Mouse (Mus musculus): ENCODE measurements around the gene Eml3.
"Not testable (repeated sequence)": the region's sequence is repeated elsewhere in the genome, so short reads cannot be mapped to it uniquely, and the experiment has no call there.

Gene Eml3

GRCm38 (mm10) chr19:8929224-8930088 is at the start of gene Eml3, which contains the start of gene Rom1:
TSS of gene Eml3 (plus strand) at chr19:8929552.
TSS of gene Rom1 (minus strand) at chr19:8929356.
- peak; percentile 83 for DNase-seq (ENCODE audit: low read depth, low spot score)

- DNase-seq (ENCODE audit: low read depth, low spot score), result peak; percentile 88
These were observed 48.9 kb upstream of the Eml3 start, which contains the start of gene Uqcc3 for GRCm38 (mm10) chr19:8880311-8881033. TSS of gene Uqcc3 (minus strand) at chr19:8880923.

- no peak for DNase-seq (ENCODE audit: low read depth, low spot score)
These were observed 48.3 kb upstream of the Eml3 start for GRCm38 (mm10) chr19:8881034-8881392.

- DNase-seq (ENCODE audit: low read depth, low spot score), result no peak
These were observed 45.7 kb upstream of the Eml3 start, which contains the start of the genes Lbhd1 and Gm49403 for GRCm38 (mm10) chr19:8883616-8884015. TSS of gene Lbhd1 (plus strand) at chr19:8883732. TSS of gene Gm49403 (plus strand) at chr19:8883930.

- DNase-seq (ENCODE audit: low read depth, low spot score), result no peak
These were observed 42.3 kb upstream of the Eml3 start for GRCm38 (mm10) chr19:8886916-8887584.

GRCm38 (mm10) chr19:8887585-8888463 is 41.5 kb upstream of the Eml3 start:
- DNase-seq (ENCODE audit: low read depth, low spot score), result no peak

GRCm38 (mm10) chr19:8888511-8889385 is 40.6 kb upstream of the Eml3 start, which contains the start of the genes 1810009A15Rik and Gm49416:
TSS of gene 1810009A15Rik (plus strand) at chr19:8888853.
TSS of gene Gm49416 (plus strand) at chr19:8888926.
- DNase-seq (ENCODE audit: low read depth, low spot score), result peak; percentile 98

- peak; percentile 94 for DNase-seq (ENCODE audit: low read depth, low spot score)
These were observed 36.3 kb upstream of the Eml3 start, which contains the start of gene Ints5 for GRCm38 (mm10) chr19:8892829-8893766. TSS of gene Ints5 (plus strand) at chr19:8893005.

- DNase-seq (ENCODE audit: low read depth, low spot score), result no peak
These were observed 33.9 kb upstream of the Eml3 start for GRCm38 (mm10) chr19:8895397-8895960.

GRCm38 (mm10) chr19:8896231-8896630 is 33.1 kb upstream of the Eml3 start:
- DNase-seq (ENCODE audit: low read depth, low spot score), result not testable (repeated sequence)

- peak; percentile 54 for DNase-seq (ENCODE audit: low read depth, low spot score)
These were observed 32.0 kb upstream of the Eml3 start for GRCm38 (mm10) chr19:8897211-8897864.

- DNase-seq (ENCODE audit: low read depth, low spot score), result peak; percentile 95
These were observed 31.4 kb upstream of the Eml3 start, which contains the start of gene Ganab for GRCm38 (mm10) chr19:8897865-8898495. TSS of gene Ganab (plus strand) at chr19:8898071.

GRCm38 (mm10) chr19:8898576-8898975 is 30.8 kb upstream of the Eml3 start:
- DNase-seq (ENCODE audit: low read depth, low spot score), result no peak

- no peak for DNase-seq (ENCODE audit: low read depth, low spot score)
These were observed 30.3 kb upstream of the Eml3 start for GRCm38 (mm10) chr19:8899079-8899478.

GRCm38 (mm10) chr19:8903412-8903811 is 25.9 kb upstream of the Eml3 start:
- DNase-seq (ENCODE audit: low read depth, low spot score), result no peak

- no peak for DNase-seq (ENCODE audit: low read depth, low spot score)
These were observed 20.8 kb upstream of the Eml3 start for GRCm38 (mm10) chr19:8908531-8908930.

- DNase-seq (ENCODE audit: low read depth, low spot score), result no peak
These were observed 17.5 kb upstream of the Eml3 start for GRCm38 (mm10) chr19:8911810-8912209.
